Mouse (Mus musculus) regulatory T cell (primary cell): Measurements from ENCODE around the gene Acat1.

Experiments used
- in situ Hi-C: fragments of 300-600 bp; cut with MboI, MseI; formaldehyde crosslinking; loops from one replicate; pipeline ENCODE4 v1.15.1; 2025; ENCODE audit warnings: high pct_unique_total_duplicates

Acat1 gene

GRCm38 (mm10) chr9:53609968-53610781 is at the start of gene Acat1:
TSS of gene Acat1 (minus strand) at chr9:53610382.
- in situ Hi-C loops, result no loop called here

- in situ Hi-C loops, result no loop called here
Measured at GRCm38 (mm10) chr9:53634796-53635195, 24.6 kb upstream of the Acat1 start.

GRCm38 (mm10) chr9:53615246-53615645 is 5.1 kb upstream of the Acat1 start:
- in situ Hi-C loops, result no loop called here

- in situ Hi-C loops, result no loop called here
Measured at GRCm38 (mm10) chr9:53614286-53614685, 4.1 kb upstream of the Acat1 start.

- in situ Hi-C loops, result no loop called here
Measured at GRCm38 (mm10) chr9:53609306-53609967, 745 bp downstream of the Acat1 start.

GRCm38 (mm10) chr9:53607816-53608215 is 2.4 kb downstream of the Acat1 start:
- in situ Hi-C loops, result no loop called here

- in situ Hi-C loops, result no loop called here
Measured at GRCm38 (mm10) chr9:53607192-53607591, 3.0 kb downstream of the Acat1 start.

GRCm38 (mm10) chr9:53604954-53605353 is 5.2 kb downstream of the Acat1 start:
- in situ Hi-C loops, result no loop called here

GRCm38 (mm10) chr9:53603849-53604248 is 6.3 kb downstream of the Acat1 start:
- in situ Hi-C loops, result no loop called here

GRCm38 (mm10) chr9:53603384-53603783 is 6.8 kb downstream of the Acat1 start:
- in situ Hi-C loops, result no loop called here

GRCm38 (mm10) chr9:53601541-53601940 is 8.6 kb downstream of the Acat1 start:
- in situ Hi-C loops, result no loop called here

- in situ Hi-C loops, result loop anchor here (5.0 kb wide), 1 partner anchor 69 kb away; no protein-coding TSS in a partner anchor
Measured at GRCm38 (mm10) chr9:53598631-53599030, 11.6 kb downstream of the Acat1 start.

GRCm38 (mm10) chr9:53596971-53597600 is 13.1 kb downstream of the Acat1 start:
- in situ Hi-C loops, result loop anchor here (5.0 kb wide), 1 partner anchor 70 kb away; no protein-coding TSS in a partner anchor

- in situ Hi-C loops, result loop anchor here (5.0 kb wide), 1 partner anchor 73 kb away; no protein-coding TSS in a partner anchor
Measured at GRCm38 (mm10) chr9:53594764-53595163, 15.4 kb downstream of the Acat1 start.

- in situ Hi-C loops, result no loop called here
Measured at GRCm38 (mm10) chr9:53581870-53582269, 28.3 kb downstream of the Acat1 start.

- in situ Hi-C loops, result no loop called here
Measured at GRCm38 (mm10) chr9:53575721-53576120, 34.5 kb downstream of the Acat1 start.

- in situ Hi-C loops, result no loop called here
Measured at GRCm38 (mm10) chr9:53572516-53573307, 37.5 kb downstream of the Acat1 start.

GRCm38 (mm10) chr9:53570662-53571061 is 39.5 kb downstream of the Acat1 start:
- in situ Hi-C loops, result no loop called here

GRCm38 (mm10) chr9:53537336-53537965 is 72.7 kb downstream of the Acat1 start:
- in situ Hi-C loops, result no loop called here

GRCm38 (mm10) chr9:53536558-53537320 is 73.4 kb downstream of the Acat1 start, which contains the start of the genes Atm and Npat:
TSS of gene Atm (minus strand) at chr9:53536740.
TSS of gene Npat (plus strand) at chr9:53537047.
- in situ Hi-C loops, result no loop called here
